Mouse (Mus musculus) myocyte (in vitro differentiated cells): Measurements from ENCODE around the gene Slc25a39. TPM values are rescaled to one million over a fixed set of nuclear protein-coding genes. Genes with fewer than 3 reads are reported as not detected.

Source experiments
- H3K27me3 ChIP-seq: one replicate; pipeline ENCODE4 v1.6.1; 2011; ENCODE audit not compliant: control insufficient read depth, insufficient read depth, insufficient read length
- H3K36me3 ChIP-seq: one replicate; pipeline ENCODE4 v1.6.1; 2011; ENCODE audit not compliant: control insufficient read depth, insufficient read depth
- H3K4me2 ChIP-seq: one replicate; pipeline ENCODE4 v1.6.1; 2011; ENCODE audit warnings: low read depth, control low read depth
- H3K4me3 ChIP-seq: one replicate; pipeline ENCODE4 v1.5.1; 2011; ENCODE audit warnings: mild to moderate bottlenecking, control low read depth, moderate library complexity
- H3K79me2 ChIP-seq: one replicate; pipeline ENCODE4 v1.6.1; 2011; ENCODE audit not compliant: control insufficient read depth, insufficient read depth
- H3ac ChIP-seq: one replicate; pipeline ENCODE4 v1.6.1; 2011; ENCODE audit not compliant: control insufficient read depth, insufficient read length
- CEBPB ChIP-seq: IDR thresholded peaks from 2 replicates; pipeline ENCODE4 v1.6.1; 2011; ENCODE audit warnings: mild to moderate bottlenecking, moderate library complexity; ENCODE audit not compliant: poor library complexity, insufficient read depth, severe bottlenecking
- E2F4 ChIP-seq: IDR thresholded peaks from one replicate; pipeline ENCODE4 v1.6.1; 2011; ENCODE audit warnings: mild to moderate bottlenecking, control low read depth, moderate library complexity; ENCODE audit not compliant: insufficient read depth
- MAX ChIP-seq: IDR thresholded peaks from one replicate; pipeline ENCODE4 v1.6.1; 2011; ENCODE audit warnings: low read depth, mild to moderate bottlenecking, control low read depth
- MYOD1 ChIP-seq, 3 experiments: IDR thresholded peaks; one replicate each; pipeline ENCODE4 v1.6.1; 2011; ENCODE audit warnings: control low read depth in 2 of 3, low read depth in 2 of 3, mild to moderate bottlenecking in 2 of 3, moderate library complexity in 1 of 3; ENCODE audit not compliant: insufficient read length in 2 of 3, control insufficient read depth in 1 of 3
- MYOG ChIP-seq, 3 experiments: IDR thresholded peaks; one replicate each; pipeline ENCODE4 v1.6.1; 2011; ENCODE audit warnings: control low read depth in 2 of 3, low read depth in 2 of 3, mild to moderate bottlenecking in 2 of 3; ENCODE audit not compliant: insufficient read length in 2 of 3, control insufficient read depth in 1 of 3, insufficient read depth in 1 of 3
- POLR2A ChIP-seq: IDR thresholded peaks from one replicate; pipeline ENCODE4 v1.6.1; 2011; ENCODE audit warnings: low read depth, mild to moderate bottlenecking, control low read depth, moderate library complexity; ENCODE audit not compliant: insufficient read length
- POLR2AphosphoS2 ChIP-seq: IDR thresholded peaks from one replicate; pipeline ENCODE4 v1.6.1; 2011; ENCODE audit warnings: low read depth, control low read depth; ENCODE audit not compliant: insufficient read length
- REST ChIP-seq: IDR thresholded peaks from one replicate; pipeline ENCODE4 v1.6.1; 2011; ENCODE audit warnings: mild to moderate bottlenecking, control low read depth, moderate library complexity; ENCODE audit not compliant: insufficient read depth, insufficient read length
- SRF ChIP-seq: IDR thresholded peaks from one replicate; pipeline ENCODE4 v1.6.1; 2011; ENCODE audit warnings: low read depth; ENCODE audit not compliant: control insufficient read depth, insufficient read length
- TCF12 ChIP-seq: IDR thresholded peaks from one replicate; pipeline ENCODE4 v1.6.1; 2011; ENCODE audit warnings: mild to moderate bottlenecking, control low read depth; ENCODE audit not compliant: poor library complexity, insufficient read depth, severe bottlenecking
- TCF3 ChIP-seq: IDR thresholded peaks from one replicate; pipeline ENCODE4 v1.6.1; 2011; ENCODE audit warnings: low read depth, control low read depth; ENCODE audit not compliant: insufficient read length
- USF1 ChIP-seq: IDR thresholded peaks from one replicate; pipeline ENCODE4 v1.6.1; 2011; ENCODE audit warnings: low read depth, mild to moderate bottlenecking, control low read depth, moderate library complexity
- polyA plus RNA-seq: library from polyadenylated mRNA; unstranded; fragments of >200 nt; fragmentation: generic; extraction: Trizol; gene quantifications from one replicate; pipeline ENCODE4 v1.2.1, GENCODE M21; 2012; ENCODE audit warnings: missing spikeins

Gene Slc25a39
- polyA plus RNA-seq, 1 experiment = 274 TPM

DNA sequence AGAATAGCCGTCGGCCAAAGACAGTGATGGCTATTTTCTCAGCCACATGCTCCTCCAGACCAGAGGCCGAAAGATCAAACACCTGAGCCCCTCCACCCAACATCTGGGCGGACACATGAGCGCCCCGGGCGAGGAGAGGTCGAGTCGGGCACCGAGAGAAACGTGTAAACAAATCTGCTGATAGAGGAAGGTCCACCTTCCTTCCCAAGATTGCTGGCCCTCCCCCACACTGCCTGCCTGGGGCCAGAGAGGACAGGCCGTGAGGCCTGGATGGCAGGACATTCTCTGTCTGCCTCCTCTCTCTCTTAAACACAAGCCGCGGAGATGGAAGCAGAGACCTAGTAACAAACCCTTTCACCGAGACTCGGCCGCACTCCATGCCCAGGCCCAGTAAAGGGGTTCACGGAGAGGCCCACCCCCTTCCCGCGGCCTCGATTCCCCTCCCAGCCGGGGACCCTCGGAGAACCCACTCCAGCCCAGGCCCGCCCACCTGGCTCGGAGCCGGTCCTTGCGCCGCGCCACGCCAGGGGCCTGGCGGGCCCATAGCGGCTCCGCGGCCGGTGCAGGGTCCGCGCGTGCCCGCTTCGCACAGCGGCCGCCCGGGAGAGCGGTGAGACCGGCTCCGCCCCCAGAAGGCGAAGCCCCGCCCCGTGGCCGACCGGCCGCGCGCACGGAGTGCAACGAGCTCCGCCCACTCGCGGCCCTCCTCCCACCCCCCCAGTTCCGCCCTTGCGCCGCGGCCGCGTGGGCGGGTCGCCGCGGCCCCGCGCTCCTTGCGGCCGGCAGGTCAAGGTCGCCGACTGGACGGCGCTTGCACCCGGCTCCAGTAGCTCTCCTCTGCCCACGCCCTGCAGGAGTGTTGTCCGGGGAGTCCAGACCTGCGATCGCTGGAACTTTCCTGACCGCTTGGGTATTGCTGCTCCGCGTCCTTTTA is 579 bp downstream of the Slc25a39 start:
- Histone ChIP-seq H3K79me2 (peaks cover 21% of the 10 kb centered on the region), H3K27me3 (no peaks in the 10 kb centered on the region), H3ac (peak overlapping the region; percentile 68), H3K4me2 (peak overlapping the region; percentile 90), H3K36me3 (peaks cover 18% of the 10 kb centered on the region), H3K4me3 (peak overlapping the region; percentile 83)
- peak; percentile 57 for TF ChIP-seq SRF
- TF ChIP-seq TCF3 = no peak
- TF ChIP-seq MYOD1 (IDR thresholded peaks at IDR 0.05; ENCODE audit: control insufficient read depth in 1 of 3, insufficient read length in 2 of 3, low read depth in 2 of 3) = peak in 1 of 3 experiments; percentile 37
- no peak for TF ChIP-seq USF1
- peak; percentile 74 for TF ChIP-seq POLR2A
- peak; percentile 48 for TF ChIP-seq POLR2AphosphoS2
- peak in 2 of 3 experiments; percentile 24 to 35 for TF ChIP-seq MYOG (IDR thresholded peaks at IDR 0.05; ENCODE audit: control insufficient read depth in 1 of 3, insufficient read depth in 1 of 3, insufficient read length in 2 of 3, low read depth in 2 of 3)

DNA sequence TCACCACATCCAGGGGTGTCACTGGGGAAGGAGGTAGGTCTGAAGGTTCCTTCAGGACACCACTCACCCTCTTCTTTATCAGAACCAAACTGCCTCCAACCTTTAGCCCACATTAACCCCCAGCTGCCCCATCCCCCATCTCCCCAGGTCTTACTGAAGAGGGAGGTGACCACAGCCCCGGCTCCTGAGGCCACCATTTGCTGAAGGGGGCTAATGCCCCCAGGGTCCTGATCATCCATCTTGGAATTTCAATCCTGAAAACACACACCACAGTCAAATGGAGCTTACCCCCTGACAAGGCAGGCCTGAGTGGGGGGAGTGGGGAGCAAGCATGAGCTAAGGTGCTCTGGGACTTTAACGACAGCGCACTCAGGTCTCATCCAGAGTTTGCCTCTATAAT is 1.3 kb downstream of the Slc25a39 start:
- peak overlapping the region; percentile 68 for H3ac ChIP-seq
- no peaks in the 10 kb centered on the region for H3K27me3 ChIP-seq
- peaks cover 21% of the 10 kb centered on the region for H3K79me2 ChIP-seq
- TF ChIP-seq TCF12 = no peak
- no peak for TF ChIP-seq CEBPB
- no peak for TF ChIP-seq MAX
- no peak for TF ChIP-seq E2F4
- TF ChIP-seq MYOD1 (IDR thresholded peaks at IDR 0.05; ENCODE audit: control insufficient read depth in 1 of 3, insufficient read length in 2 of 3, low read depth in 2 of 3) = no peak
- TF ChIP-seq REST = no peak
- TF ChIP-seq TCF3 = no peak
- TF ChIP-seq USF1 = no peak
- TF ChIP-seq POLR2AphosphoS2 = no peak
- no peak for TF ChIP-seq MYOG (IDR thresholded peaks at IDR 0.05; ENCODE audit: control insufficient read depth in 1 of 3, insufficient read depth in 1 of 3, insufficient read length in 2 of 3, low read depth in 2 of 3)
- TF ChIP-seq POLR2A = no peak
- TF ChIP-seq SRF = no peak
- H3K4me2 ChIP-seq = peak overlapping the region; percentile 90
- peaks cover 18% of the 10 kb centered on the region for H3K36me3 ChIP-seq
- peak overlapping the region; percentile 83 for H3K4me3 ChIP-seq

DNA sequence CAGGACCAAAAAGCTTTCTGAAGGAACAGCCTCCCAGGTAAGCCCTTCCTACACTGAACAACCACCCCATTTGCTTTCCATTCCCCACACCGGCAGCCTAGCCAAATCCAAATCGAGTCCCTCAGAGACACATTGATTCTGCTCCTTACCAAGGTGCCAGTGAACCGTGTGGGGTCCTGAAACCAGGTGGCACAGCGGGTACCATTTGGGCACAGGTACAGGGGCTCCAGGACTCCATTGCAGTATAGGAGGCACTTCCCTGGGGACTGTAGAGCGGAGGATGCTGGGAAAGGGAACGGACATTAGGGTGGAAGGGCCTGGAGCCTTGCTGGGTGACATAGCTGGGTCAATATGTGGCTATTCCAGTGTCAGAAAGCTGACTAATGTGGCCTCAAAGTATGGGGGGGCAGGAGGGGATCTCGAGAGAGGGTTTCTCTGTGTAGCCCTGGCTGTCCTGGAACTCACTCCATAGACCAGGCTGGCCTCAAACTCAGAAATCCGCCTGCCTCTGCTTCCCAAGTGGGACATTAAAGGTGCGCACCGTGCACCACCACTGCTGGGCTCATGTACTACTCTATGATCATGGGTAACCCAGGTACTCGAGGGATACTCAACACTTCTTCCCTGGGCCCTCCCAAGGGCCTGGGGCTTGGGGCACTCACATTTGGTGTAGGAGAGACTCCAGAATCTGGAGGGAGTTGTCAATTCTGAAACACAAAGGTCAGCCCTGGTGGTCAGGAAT is 2.0 kb downstream of the Slc25a39 start:
- no peak for TF ChIP-seq POLR2A
- TF ChIP-seq POLR2AphosphoS2 = no peak
- TF ChIP-seq CEBPB = no peak
- TF ChIP-seq SRF = no peak
- TF ChIP-seq USF1 = no peak
- no peak for TF ChIP-seq E2F4
- no peak for TF ChIP-seq TCF12
- TF ChIP-seq MYOD1 (IDR thresholded peaks at IDR 0.05; ENCODE audit: control insufficient read depth in 1 of 3, insufficient read length in 2 of 3, low read depth in 2 of 3) = no peak
- Histone ChIP-seq H3K4me3 (peak overlapping the region; percentile 83), H3K79me2 (peaks cover 21% of the 10 kb centered on the region), H3K4me2 (peak overlapping the region; percentile 90), H3K27me3 (no peaks in the 10 kb centered on the region), H3K36me3 (peaks cover 18% of the 10 kb centered on the region), H3ac (no peak overlapping the region)

GRCm38 (mm10) chr11:102404161-102405010 is 3.4 kb downstream of the Slc25a39 start:
- Histone ChIP-seq H3K4me3 (no peak overlapping the region), H3K27me3 (no peaks in the 10 kb centered on the region), H3K79me2 (peaks cover 21% of the 10 kb centered on the region), H3K36me3 (peaks cover 18% of the 10 kb centered on the region), H3K4me2 (no peak overlapping the region), H3ac (no peak overlapping the region)
- TF ChIP-seq CEBPB (no peak), POLR2AphosphoS2 (peak; percentile 15)

- H3K36me3 ChIP-seq = peaks cover 18% of the 10 kb centered on the region
- peaks cover 21% of the 10 kb centered on the region for H3K79me2 ChIP-seq
- no peak overlapping the region for H3K4me3 ChIP-seq
- no peaks in the 10 kb centered on the region for H3K27me3 ChIP-seq
- TF ChIP-seq REST (no peak), TCF12 (no peak), MYOD1 (IDR thresholded peaks at IDR 0.05; ENCODE audit: control insufficient read depth in 1 of 3, insufficient read length in 2 of 3, low read depth in 2 of 3) (no peak), MYOG (IDR thresholded peaks at IDR 0.05; ENCODE audit: control insufficient read depth in 1 of 3, insufficient read depth in 1 of 3, insufficient read length in 2 of 3, low read depth in 2 of 3) (no peak), SRF (no peak), USF1 (no peak), TCF3 (no peak), POLR2A (no peak), E2F4 (no peak), CEBPB (no peak), POLR2AphosphoS2 (no peak), MAX (no peak)
- no peak overlapping the region for H3K4me2 ChIP-seq
- H3ac ChIP-seq = no peak overlapping the region
Observed at GRCm38 (mm10) chr11:102403657-102404056, 4.1 kb downstream of the Slc25a39 start.
